Mouse (Mus musculus) heart, adult 2 months (tissue): ENCODE results near the gene Rmdn2. TPM values are rescaled to one million over a fixed set of nuclear protein-coding genes. Genes with fewer than 3 reads are reported as not detected.

Experiments used
- DNase-seq, 2 experiments: peaks; one replicate each; pipeline ENCODE4 v3.0.0; 2021
- H3K27ac ChIP-seq: fragments of 200-600 bp; 2 replicates; pipeline ENCODE4 v1.8.1; 2022
- H3K27me3 ChIP-seq: fragments of 200-500 bp; 2 replicates; pipeline ENCODE4 v1.6.1; 2012; ENCODE audit warnings: mild to moderate bottlenecking, low read length, inconsistent platforms, mixed read lengths; ENCODE audit not compliant: control insufficient read depth, insufficient read depth
- H3K36me3 ChIP-seq: fragments of 200-500 bp; 2 replicates; pipeline ENCODE4 v1.6.1; 2012; ENCODE audit warnings: low read length, inconsistent platforms; ENCODE audit not compliant: control insufficient read depth, insufficient read depth
- H3K4me1 ChIP-seq: fragments of 200-500 bp; 2 replicates; pipeline ENCODE4 v1.6.1; 2011; ENCODE audit warnings: low read length; ENCODE audit not compliant: control insufficient read depth, insufficient read depth
- H3K4me3 ChIP-seq: fragments of 200-600 bp; 2 replicates; pipeline ENCODE4 v1.8.1; 2022
- H3K79me2 ChIP-seq: fragments of 200-500 bp; replicated peaks from 2 replicates; pipeline ENCODE4 v1.6.1; 2012; ENCODE audit warnings: mild to moderate bottlenecking, inconsistent platforms, low read length, moderate library complexity, mixed read lengths; ENCODE audit not compliant: control insufficient read depth, insufficient read depth
- H3K9ac ChIP-seq: fragments of 200-500 bp; 2 replicates; pipeline ENCODE4 v1.6.1; 2012; ENCODE audit warnings: low read depth, mild to moderate bottlenecking, control low read depth, inconsistent platforms, low read length, mixed read lengths
- CTCF ChIP-seq: fragments of 200-600 bp; IDR thresholded peaks from 2 replicates; pipeline ENCODE4 v1.8.1; 2022; ENCODE audit warnings: antibody characterized with exemption, mild to moderate bottlenecking, moderate library complexity
- EP300 ChIP-seq: fragments of 200-500 bp; IDR thresholded peaks from 2 replicates; pipeline ENCODE4 v1.6.1; 2011; ENCODE audit warnings: low read depth, low read length, control low read depth; ENCODE audit not compliant: insufficient read depth
- POLR2A ChIP-seq: fragments of 200-500 bp; IDR thresholded peaks from 2 replicates; pipeline ENCODE4 v1.6.1; 2011; ENCODE audit warnings: mild to moderate bottlenecking, low read depth, low read length, control low read depth; ENCODE audit not compliant: insufficient read depth
- WGBS: fragments of 180-500 bp; shearing (Covaris S2); methylation state at CpG from one replicate; pipeline ENCODE4 v1.1.7; 2018; 5-methylcytosine and 5-hydroxymethylcytosine counted together
- intact Hi-C: fragments of 180-260 bp; cut with DNase I; formaldehyde crosslinking; loops from one replicate; pipeline ENCODE4 v1.15.1; 2025
- polyA plus RNA-seq: library from polyadenylated mRNA; depleted of rRNA; stranded (reverse); fragments of >200 nt; gene quantifications from 2 replicates; pipeline ENCODE4 v1.2.3, GENCODE M21; 2012
- total RNA-seq, 2 experiments: library from RNA; stranded (reverse); gene quantifications; 2 replicates each; pipeline ENCODE4 v1.2.3; 2021

Rmdn2 gene
- total and polyA plus RNA-seq, 3 experiments, result 3.5 to 12.5 (median 9.5) TPM

DNA sequence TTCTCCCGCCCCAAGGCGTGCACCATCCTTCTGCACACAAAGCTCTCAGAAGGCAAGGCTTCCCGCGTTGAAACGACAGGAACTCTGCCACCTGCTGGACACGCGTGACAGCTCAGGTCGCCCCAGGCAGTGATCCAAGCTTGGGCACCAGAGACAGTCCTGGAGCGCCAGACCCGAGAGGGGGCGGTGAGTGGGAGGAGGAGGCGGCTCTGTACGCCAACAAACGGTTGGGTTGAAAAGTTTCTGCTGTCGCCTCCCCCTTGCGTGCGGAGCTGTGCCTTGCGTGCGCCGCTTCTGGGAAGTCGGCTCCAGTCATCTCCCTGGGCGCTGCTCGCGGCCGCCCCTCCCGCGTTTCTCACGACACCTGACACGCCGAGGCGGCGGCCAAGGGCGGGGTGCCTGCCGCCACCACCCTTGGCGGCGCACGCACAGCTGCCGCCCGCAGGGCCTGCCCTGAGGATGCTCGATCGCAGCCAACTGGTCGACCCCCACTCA is 104.0 kb downstream of the Rmdn2 start:
- Histone ChIP-seq H3K4me3 (peak overlapping the region; percentile 45), H3K4me1 (peaks cover 1% of the 10 kb centered on the region; the same call in 1 of the 2 replicates), H3K79me2 (no peaks in the 10 kb centered on the region), H3K9ac (peak overlapping the region; percentile 6; the same call in 1 of the 2 replicates), H3K27ac (no peak overlapping the region), H3K27me3 (peaks cover 14% of the 10 kb centered on the region), H3K36me3 (no peaks in the 10 kb centered on the region)
- WGBS, result 1% methylated on average over 42 of the region's 42 CpGs
- TF ChIP-seq CTCF, result peak; percentile 95
- no peak for TF ChIP-seq POLR2A
- TF ChIP-seq EP300, result peak; percentile 70; the same call in 1 of the 2 replicates
- intact Hi-C loops, result loop anchor here (5.0 kb wide), 1 partner anchor 53 kb away; no protein-coding TSS in a partner anchor
- DNase-seq, result peak; percentile 88

DNA sequence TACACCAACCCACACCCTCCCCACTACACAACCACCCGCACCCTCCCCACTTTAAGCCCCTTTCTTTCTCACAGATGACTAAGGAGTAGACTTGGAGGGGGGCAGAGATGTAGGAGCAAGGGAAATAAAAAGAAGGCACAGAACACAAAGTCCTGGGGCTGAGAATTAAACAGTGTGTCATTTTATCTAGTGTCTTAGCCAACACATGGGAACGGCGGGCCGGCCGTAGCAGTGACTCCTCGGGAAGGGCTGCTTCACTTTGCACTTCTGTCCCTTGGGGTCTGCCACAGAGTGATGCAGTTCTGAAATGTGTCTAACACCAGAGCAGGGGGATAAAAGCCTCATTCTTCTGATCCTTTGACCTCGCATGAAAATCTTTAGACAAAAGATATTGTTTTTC is 109.0 kb downstream of the Rmdn2 start:
- peaks cover 1% of the 10 kb centered on the region; the same call in 1 of the 2 replicates for H3K27me3 ChIP-seq
- H3K79me2 ChIP-seq, result no peaks in the 10 kb centered on the region
- no peak overlapping the region for H3K27ac ChIP-seq
- 73% methylated on average over 7 of the region's 7 CpGs for WGBS
- TF ChIP-seq EP300 (no peak), POLR2A (no peak), CTCF (no peak)
- no peak overlapping the region for H3K4me3 ChIP-seq
- no peak for DNase-seq
- H3K4me1 ChIP-seq, result no peaks in the 10 kb centered on the region; the same call in 1 of the 2 replicates
- H3K9ac ChIP-seq, result no peak overlapping the region
- H3K36me3 ChIP-seq, result no peaks in the 10 kb centered on the region
- intact Hi-C loops, result no loop called here

GRCm38 (mm10) chr17:79726613-79727012 is 115.0 kb downstream of the Rmdn2 start:
- TF ChIP-seq POLR2A (no peak), EP300 (no peak), CTCF (no peak)
- Histone ChIP-seq H3K27ac (no peak overlapping the region), H3K9ac (no peak overlapping the region), H3K4me3 (no peak overlapping the region), H3K4me1 (no peaks in the 10 kb centered on the region), H3K27me3 (peaks cover 4% of the 10 kb centered on the region; the same call in 1 of the 2 replicates), H3K36me3 (no peaks in the 10 kb centered on the region), H3K79me2 (no peaks in the 10 kb centered on the region)
- intact Hi-C loops, result no loop called here
- WGBS, result 76% methylated on average over 5 of the region's 5 CpGs
- DNase-seq, result peak in 1 of 2 experiments; percentile 26

- TF ChIP-seq CTCF, result no peak
- TF ChIP-seq EP300, result no peak
- no peak for TF ChIP-seq POLR2A
- H3K27me3 ChIP-seq, result peaks cover 4% of the 10 kb centered on the region; the same call in 1 of the 2 replicates
- intact Hi-C loops, result no loop called here
Observed at GRCm38 (mm10) chr17:79728053-79728584, 116.5 kb downstream of the Rmdn2 start.

DNA sequence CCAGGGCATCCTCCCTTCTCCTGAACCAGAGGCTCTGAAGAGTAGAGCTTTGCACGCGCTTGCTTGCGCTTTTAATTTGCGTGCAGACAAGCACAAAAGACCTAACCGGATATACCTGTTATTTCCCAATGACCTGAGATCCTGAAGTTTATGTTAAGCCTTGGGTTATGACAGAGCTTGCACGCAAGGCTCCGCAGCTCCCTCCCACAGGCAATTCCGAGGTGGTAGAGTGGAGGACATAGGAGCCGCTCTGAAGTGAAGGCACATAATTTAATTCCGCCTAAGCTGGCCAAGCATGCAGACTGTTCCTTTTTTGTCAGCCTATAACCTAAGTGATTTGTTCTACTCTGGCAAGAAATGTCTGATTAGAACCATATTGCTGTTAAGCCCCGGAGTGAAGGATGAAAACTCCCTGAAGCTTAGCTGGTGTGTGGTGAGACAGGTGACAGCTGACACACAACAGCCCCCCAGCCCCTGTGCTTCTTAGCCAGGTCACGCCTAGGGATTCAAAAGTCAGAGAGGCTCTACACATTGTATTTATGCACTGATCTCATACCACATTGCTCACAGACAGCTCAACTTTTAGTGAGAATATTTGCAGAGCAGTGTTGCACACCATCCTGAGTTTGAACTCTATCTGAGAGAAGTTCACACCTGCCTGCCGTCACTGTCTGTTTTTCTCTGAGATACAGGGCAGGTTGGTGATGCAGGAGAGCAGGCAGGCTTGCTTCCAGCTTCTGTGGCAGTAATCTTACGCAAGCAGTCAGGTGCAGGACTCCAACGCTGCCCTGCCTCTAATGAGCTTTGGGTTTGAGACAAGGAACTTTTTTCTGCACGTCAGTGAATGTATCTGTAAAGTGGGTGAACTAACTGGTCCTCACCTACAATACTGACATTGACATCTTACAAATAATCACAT is 117.2 kb downstream of the Rmdn2 start:
- intact Hi-C loops, result no loop called here
- peaks cover 4% of the 10 kb centered on the region; the same call in 1 of the 2 replicates for H3K27me3 ChIP-seq
- H3K79me2 ChIP-seq, result no peaks in the 10 kb centered on the region
- no peak overlapping the region for H3K27ac ChIP-seq
- no peaks in the 10 kb centered on the region for H3K4me1 ChIP-seq
- no peaks in the 10 kb centered on the region for H3K36me3 ChIP-seq
- WGBS, result 43% methylated on average over 16 of the region's 16 CpGs
- no peak overlapping the region for H3K9ac ChIP-seq
- no peak overlapping the region for H3K4me3 ChIP-seq
- TF ChIP-seq CTCF (no peak), EP300 (no peak), POLR2A (no peak)
- no peak for DNase-seq

More at GRCm38 (mm10) chr17:79728053-79728584, 116.5 kb downstream of the Rmdn2 start:
- 47% methylated on average over 14 of the region's 14 CpGs for WGBS
- Histone ChIP-seq H3K9ac (no peak overlapping the region), H3K79me2 (no peaks in the 10 kb centered on the region), H3K36me3 (no peaks in the 10 kb centered on the region), H3K4me1 (no peaks in the 10 kb centered on the region), H3K27ac (no peak overlapping the region), H3K4me3 (no peak overlapping the region)
- DNase-seq, result no peak

GRCm38 (mm10) chr17:79730988-79731387 is 119.3 kb downstream of the Rmdn2 start:
- no peak overlapping the region for H3K27ac ChIP-seq
- intact Hi-C loops, result no loop called here
- peaks cover 4% of the 10 kb centered on the region; the same call in 1 of the 2 replicates for H3K27me3 ChIP-seq
- no peak for DNase-seq
- H3K4me1 ChIP-seq, result no peaks in the 10 kb centered on the region
- H3K79me2 ChIP-seq, result no peaks in the 10 kb centered on the region
- no peaks in the 10 kb centered on the region for H3K36me3 ChIP-seq
- H3K4me3 ChIP-seq, result no peak overlapping the region
- no peak overlapping the region for H3K9ac ChIP-seq
- WGBS, result 33% methylated on average over 8 of the region's 8 CpGs
- TF ChIP-seq EP300, result no peak
- no peak for TF ChIP-seq POLR2A
- TF ChIP-seq CTCF, result no peak
